Mouse (Mus musculus) hindbrain, postnatal 0 days (tissue): ENCODE data around the gene Gm21905. TPM values are rescaled to one million over a fixed set of nuclear protein-coding genes. Genes with fewer than 3 reads are reported as not detected.

Experiments
- ATAC-seq: fragments of 200-750 bp; cut with Nextera tagmentation; 2 replicates; pipeline ENCODE4 v1.8.0; 2017; ENCODE audit warnings: mild to moderate bottlenecking, moderate TSS enrichment, moderate library complexity
- DNase-seq: peaks from one replicate; pipeline ENCODE4 v3.0.0-alpha.2; 2015; ENCODE audit warnings: low spot score
- H3K27ac ChIP-seq: fragments of 300-500 bp; sonication (generic); 2 replicates; pipeline ENCODE4 v1.5.1; 2014; ENCODE audit warnings: mild to moderate bottlenecking
- H3K27me3 ChIP-seq: fragments of 300-500 bp; sonication (generic); 2 replicates; pipeline ENCODE4 v1.6.1; 2014; ENCODE audit warnings: low read length, mixed read lengths; ENCODE audit not compliant: insufficient read depth
- H3K36me3 ChIP-seq: fragments of 300-500 bp; sonication (generic); 2 replicates; pipeline ENCODE4 v1.6.1; 2014; ENCODE audit warnings: low read length, mixed read lengths; ENCODE audit not compliant: insufficient read depth
- H3K4me1 ChIP-seq: fragments of 300-500 bp; sonication (generic); 2 replicates; pipeline ENCODE4 v1.6.1; 2014; ENCODE audit warnings: antibody characterized with exemption, low read length, mixed read lengths; ENCODE audit not compliant: insufficient read depth
- H3K4me2 ChIP-seq: fragments of 300-500 bp; sonication (generic); 2 replicates; pipeline ENCODE4 v1.6.1; 2014; ENCODE audit warnings: low read depth, mild to moderate bottlenecking, low read length, moderate library complexity, mixed read lengths
- H3K4me3 ChIP-seq: fragments of 300-500 bp; sonication (generic); 2 replicates; pipeline ENCODE4 v1.5.1; 2014; ENCODE audit warnings: low read length
- H3K9ac ChIP-seq: fragments of 300-500 bp; sonication (generic); replicated peaks from 2 replicates; pipeline ENCODE4 v1.6.1; 2014; ENCODE audit warnings: mild to moderate bottlenecking, low read length, moderate library complexity, mixed read lengths
- H3K9me3 ChIP-seq: fragments of 300-500 bp; sonication (generic); 2 replicates; pipeline ENCODE4 v1.6.1; 2016; ENCODE audit warnings: low read length, mixed read lengths
- CTCF ChIP-seq: IDR thresholded peaks from 2 replicates; pipeline ENCODE4 v1.5.1; 2016; ENCODE audit warnings: antibody characterized with exemption, control low read depth, low read depth
- WGBS: fragments of 180-500 bp; shearing (Covaris S2); extraction: QIAGEN DNeasy Blood & Tissue Kit; methylation state at CpG from one replicate; pipeline ENCODE4 v1.1.7; 2014; 5-methylcytosine and 5-hydroxymethylcytosine counted together
- polyA plus RNA-seq: library from polyadenylated mRNA; unstranded; fragments of >200 nt; fragmentation: Nextera tagmentation; extraction: Ambion mirVana; gene quantifications from 2 replicates; pipeline ENCODE4 v1.2.1, GENCODE M21; 2015
- total RNA-seq: library from RNA; depleted of rRNA; stranded (reverse); fragments of >200 nt; gene quantifications from 2 replicates; pipeline ENCODE4 v1.2.3, GENCODE M21; 2014; rRNA removed

Gene Gm21905
- total and polyA plus RNA-seq, 2 experiments from 2014 or later, result not detected

- WGBS, result 75% methylated on average over 2 of the region's 2 CpGs
- ATAC-seq, result no peak
Measured at GRCm38 (mm10) chr5:67904555-67904954, 41.7 kb downstream of the Gm21905 start.

DNA sequence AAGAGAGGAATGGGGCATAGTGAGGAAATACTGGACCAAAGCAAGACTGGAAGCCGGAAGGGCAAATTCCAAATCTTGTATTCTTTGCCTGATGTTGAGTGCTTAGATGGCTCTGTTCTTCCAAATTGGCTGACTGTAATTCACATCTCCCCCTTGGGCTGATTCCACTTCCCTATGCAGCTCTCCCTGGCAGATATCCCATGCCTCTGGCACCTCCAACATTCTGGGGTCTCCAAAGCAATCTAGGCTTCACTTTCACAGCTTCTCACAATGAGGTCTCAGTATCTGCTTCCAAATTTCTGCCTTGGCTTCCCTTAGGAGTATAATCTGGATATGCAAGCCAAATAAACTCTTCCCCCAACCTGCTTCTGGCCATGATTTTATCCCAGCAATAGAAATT is 47.3 kb downstream of the Gm21905 start:
- Histone ChIP-seq H3K9me3 (no peaks in the 10 kb centered on the region), H3K27me3 (no peaks in the 10 kb centered on the region), H3K9ac (no peak overlapping the region), H3K4me2 (no peak overlapping the region), H3K36me3 (no peaks in the 10 kb centered on the region), H3K4me3 (no peak overlapping the region), H3K4me1 (no peaks in the 10 kb centered on the region), H3K27ac (no peak overlapping the region)
- ATAC-seq (no peak), DNase-seq (peak; percentile 14)
- no peak for TF ChIP-seq CTCF
- WGBS, result 83% methylated on average over 1 of the region's 1 CpGs

More at GRCm38 (mm10) chr5:67904555-67904954, 41.7 kb downstream of the Gm21905 start:
- Histone ChIP-seq H3K4me3 (no peak overlapping the region), H3K4me2 (no peak overlapping the region), H3K27me3 (no peaks in the 10 kb centered on the region), H3K27ac (no peak overlapping the region), H3K9ac (no peak overlapping the region), H3K9me3 (no peaks in the 10 kb centered on the region), H3K36me3 (no peaks in the 10 kb centered on the region), H3K4me1 (no peaks in the 10 kb centered on the region)
- no peak for TF ChIP-seq CTCF
- DNase-seq, result no peak

DNA sequence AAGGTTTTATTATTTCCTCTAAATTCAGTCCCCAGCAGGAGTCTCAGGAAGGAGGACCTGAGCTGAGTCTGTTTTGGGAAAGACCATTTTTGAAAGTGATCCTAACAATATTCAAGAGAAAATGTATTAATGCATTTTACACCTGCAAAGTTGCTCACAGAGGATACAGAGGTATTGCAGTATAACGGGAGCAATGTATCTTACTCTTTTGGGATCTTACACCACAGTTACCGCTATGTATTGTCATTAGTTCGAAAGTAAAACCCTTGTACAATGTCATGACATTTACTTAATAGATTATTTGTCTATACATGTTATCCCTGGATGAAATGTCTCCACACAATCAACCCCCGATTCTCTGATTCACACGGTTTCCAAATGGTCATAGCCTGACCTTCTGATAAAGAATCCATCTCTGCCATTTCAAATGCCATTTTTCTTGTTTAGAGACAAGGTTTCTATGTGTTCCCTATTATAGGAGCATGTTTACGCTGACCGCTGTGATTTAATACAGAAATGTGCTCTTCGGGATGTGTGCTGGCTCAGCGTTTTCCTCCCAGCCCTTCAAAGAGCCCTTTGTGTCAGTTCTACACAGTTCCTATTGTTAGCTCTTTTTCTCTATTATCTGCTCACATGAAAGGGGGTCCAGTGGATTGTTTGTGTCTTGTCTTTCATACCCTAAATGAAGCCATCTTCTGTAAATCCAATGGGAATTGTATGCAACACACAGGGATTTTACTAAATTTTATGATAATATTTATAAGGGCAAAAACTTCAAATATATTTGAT is 61.6 kb downstream of the Gm21905 start:
- H3K4me2 ChIP-seq, result peak overlapping the region; percentile 31

GRCm38 (mm10) chr5:67883564-67884171 is 62.6 kb downstream of the Gm21905 start:
- no peak overlapping the region for H3K4me3 ChIP-seq
- no peaks in the 10 kb centered on the region for H3K4me1 ChIP-seq
- no peak overlapping the region for H3K27ac ChIP-seq
- H3K9me3 ChIP-seq, result no peaks in the 10 kb centered on the region
- no peak overlapping the region for H3K4me2 ChIP-seq
- no peak for TF ChIP-seq CTCF
- H3K9ac ChIP-seq, result no peak overlapping the region
- no peaks in the 10 kb centered on the region for H3K36me3 ChIP-seq
- no peaks in the 10 kb centered on the region for H3K27me3 ChIP-seq
- 68% methylated on average over 1 of the region's 1 CpGs for WGBS
- no peak for ATAC-seq
- no peak for DNase-seq

More for the DNA sequence above, 61.6 kb downstream of the Gm21905 start:
- H3K9me3 ChIP-seq, result no peaks in the 10 kb centered on the region
- no peaks in the 10 kb centered on the region for H3K27me3 ChIP-seq
- no peaks in the 10 kb centered on the region for H3K4me1 ChIP-seq
- 22% methylated on average over 9 of the region's 9 CpGs for WGBS
- no peak overlapping the region for H3K9ac ChIP-seq
- no peak for TF ChIP-seq CTCF
- DNase-seq (peak; percentile 22), ATAC-seq (no peak)
- no peak overlapping the region for H3K4me3 ChIP-seq
- no peak overlapping the region for H3K27ac ChIP-seq
- no peaks in the 10 kb centered on the region for H3K36me3 ChIP-seq

Other genes starting within 250 kb of the Gm21905 start
- 78.2 and 125 TPM in 2 replicates for gene Atp8a1, start 99.0 kb downstream of the Gm21905 start, total RNA-seq
- gene Atp8a1, start 99.0 kb downstream of the Gm21905 start, polyA plus RNA-seq, result 37.8 and 41.1 TPM in 2 replicates
- gene Gm5108, start 4.8 kb downstream of the Gm21905 start, total RNA-seq, result not detected in 2 replicates
- gene Gm5108, start 4.8 kb downstream of the Gm21905 start, polyA plus RNA-seq, result not detected in 2 replicates
- gene Grxcr1, start 85.4 kb upstream of the Gm21905 start, total RNA-seq, result not detected in 2 replicates
- 0.18 and 0.23 TPM in 2 replicates for gene Grxcr1, start 85.4 kb upstream of the Gm21905 start, polyA plus RNA-seq